Mouse (Mus musculus) limb, embryonic 13.5 days (tissue): ENCODE data around the gene Defa31. TPM values are rescaled to one million over a fixed set of nuclear protein-coding genes. Genes with fewer than 3 reads are reported as not detected.
"Not testable (repeated sequence)": the region's sequence is repeated elsewhere in the genome, so short reads cannot be mapped to it uniquely, and the experiment has no call there.

ENCODE experiments used
- ATAC-seq: fragments of 200-750 bp; cut with Nextera tagmentation; 2 replicates; pipeline ENCODE4 v1.8.0; 2017; ENCODE audit warnings: low read depth, moderate number of reproducible peaks, moderate TSS enrichment; ENCODE audit not compliant: low FRiP score
- H3K27ac ChIP-seq: fragments of 300-500 bp; sonication (generic); 2 replicates; pipeline ENCODE4 v1.5.1; 2015; ENCODE audit warnings: inconsistent platforms, mild to moderate bottlenecking, moderate library complexity
- H3K27me3 ChIP-seq: fragments of 300-500 bp; sonication (generic); 2 replicates; pipeline ENCODE4 v1.6.1; 2015; ENCODE audit warnings: mild to moderate bottlenecking, inconsistent platforms
- H3K36me3 ChIP-seq: fragments of 300-500 bp; sonication (generic); 2 replicates; pipeline ENCODE4 v1.6.1; 2015; ENCODE audit warnings: inconsistent platforms, mild to moderate bottlenecking, moderate library complexity
- H3K4me1 ChIP-seq: fragments of 300-500 bp; sonication (generic); 2 replicates; pipeline ENCODE4 v1.6.1; 2015; ENCODE audit warnings: inconsistent platforms
- H3K4me2 ChIP-seq: fragments of 300-500 bp; sonication (generic); replicated peaks from 2 replicates; pipeline ENCODE4 v1.6.1; 2015; ENCODE audit warnings: inconsistent platforms, mild to moderate bottlenecking, moderate library complexity
- H3K4me3 ChIP-seq: fragments of 300-500 bp; sonication (generic); 2 replicates; pipeline ENCODE4 v1.5.1; 2015; ENCODE audit warnings: moderate library complexity, mild to moderate bottlenecking, inconsistent platforms
- H3K9ac ChIP-seq: fragments of 300-500 bp; sonication (generic); 2 replicates; pipeline ENCODE4 v1.6.1; 2015; ENCODE audit warnings: mild to moderate bottlenecking, inconsistent platforms
- H3K9me3 ChIP-seq: fragments of 300-500 bp; sonication (generic); 2 replicates; pipeline ENCODE4 v1.6.1; 2016; ENCODE audit warnings: inconsistent platforms
- WGBS: fragments of 180-500 bp; shearing (Covaris S2); methylation state at CpG from one replicate; pipeline ENCODE4 v1.1.7; 2015; 5-methylcytosine and 5-hydroxymethylcytosine counted together
- polyA plus RNA-seq: library from polyadenylated mRNA; unstranded; fragments of >200 nt; fragmentation: Nextera tagmentation; extraction: Ambion mirVana; gene quantifications from 2 replicates; pipeline ENCODE4 v1.2.1, GENCODE M21; 2015

Gene Defa31
- not detected in 2 replicates for polyA plus RNA-seq

DNA sequence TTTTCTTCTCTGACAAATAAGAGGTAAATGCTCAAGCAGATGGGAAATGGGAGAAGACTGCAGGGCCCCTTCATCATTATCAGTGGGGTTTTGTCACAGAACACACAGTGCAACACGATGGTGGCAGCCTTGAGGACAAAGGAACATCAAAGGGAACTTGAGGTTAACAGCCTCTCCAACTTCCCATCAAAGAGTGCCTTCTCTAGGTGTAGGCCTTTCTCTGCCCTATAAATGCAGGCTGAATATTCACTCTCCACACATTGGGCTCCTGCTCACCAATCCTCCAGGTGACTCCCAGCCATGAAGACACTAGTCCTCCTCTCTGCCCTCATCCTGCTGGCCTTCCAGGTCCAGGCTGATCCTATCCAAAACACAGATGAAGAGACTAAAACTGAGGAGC lies at the start of gene Defa31:
Defa31 (plus strand) TSS at position 301 of the 400 bp plus-strand sequence.
- not testable (repeated sequence) for H3K27me3 ChIP-seq, H3K36me3 ChIP-seq, H3K9me3 ChIP-seq, H3K4me2 ChIP-seq, ATAC-seq, H3K27ac ChIP-seq, H3K9ac ChIP-seq, H3K4me1 ChIP-seq, H3K4me3 ChIP-seq
- WGBS: no CpG with 5 or more reads among the region's 1 CpGs

- WGBS: no CpG with 5 or more reads among the region's 1 CpGs
- H3K36me3 ChIP-seq, H3K27ac ChIP-seq, H3K27me3 ChIP-seq, H3K9me3 ChIP-seq, H3K4me1 ChIP-seq, H3K4me3 ChIP-seq, ATAC-seq, H3K9ac ChIP-seq, H3K4me2 ChIP-seq: not testable (repeated sequence)
Observed at GRCm38 (mm10) chr8:21161977-21162376, 29.4 kb upstream of the Defa31 start, which contains the start of gene Defa22. Gene Defa22, plus strand, starts transcription at chr8:21162277.

GRCm38 (mm10) chr8:21201261-21201660 lies 9.8 kb downstream of the Defa31 start, which contains the start of gene Gm15293:
Gene Gm15293, plus strand, starts transcription at chr8:21201561.
- not testable (repeated sequence) for H3K4me3 ChIP-seq, H3K9ac ChIP-seq, H3K27me3 ChIP-seq, H3K9me3 ChIP-seq, ATAC-seq, H3K4me1 ChIP-seq, H3K36me3 ChIP-seq, H3K4me2 ChIP-seq, H3K27ac ChIP-seq
- no CpG with 5 or more reads among the region's 1 CpGs for WGBS

Other genes starting within 250 kb of the Defa31 start
- not detected in 2 replicates for gene AY761185, start 246.9 kb upstream of the Defa31 start, polyA plus RNA-seq
- not detected in 2 replicates for gene Defa21, start 166.1 kb upstream of the Defa31 start, polyA plus RNA-seq
- not detected in 2 replicates for gene Defa23, start 136.6 kb upstream of the Defa31 start, polyA plus RNA-seq
- not detected in 2 replicates for gene Defa35, start 126.6 kb upstream of the Defa31 start, polyA plus RNA-seq
- gene Defa25, start 107.2 kb upstream of the Defa31 start, polyA plus RNA-seq: not detected in 2 replicates
- not detected in 2 replicates for gene Gm14851, start 95.6 kb upstream of the Defa31 start, polyA plus RNA-seq
- gene Defa30, start 57.0 kb upstream of the Defa31 start, polyA plus RNA-seq: not detected in 2 replicates
- gene Defa22, start 29.3 kb upstream of the Defa31 start, polyA plus RNA-seq: not detected in 2 replicates
- not detected in 2 replicates for gene Gm15293, start 9.9 kb downstream of the Defa31 start, polyA plus RNA-seq
- gene Gm15292, start 58.1 kb downstream of the Defa31 start, polyA plus RNA-seq: not detected in 2 replicates
- not detected in 2 replicates for gene Defa27, start 123.9 kb downstream of the Defa31 start, polyA plus RNA-seq
- not detected in 2 replicates for gene Defa29, start 135.4 kb downstream of the Defa31 start, polyA plus RNA-seq
- gene Defa2, start 186.9 kb downstream of the Defa31 start, polyA plus RNA-seq: not detected in 2 replicates
- gene Defa33, start 200.2 kb downstream of the Defa31 start, polyA plus RNA-seq: not detected in 2 replicates
- gene Defa36, start 235.8 kb downstream of the Defa31 start, polyA plus RNA-seq: not detected in 2 replicates